Mouse (Mus musculus) frontal cortex, postnatal 14 days (tissue): Measurements from ENCODE around the gene Gpr157.

Experiments
- DNase-seq, 2 experiments: peaks; one replicate each; pipeline ENCODE4 v3.0.0; 2022; ENCODE audit warnings: low spot score in 2 of 2

The Gpr157 gene

GRCm38 (mm10) chr4:150070136-150070535 lies 17.0 kb upstream of the Gpr157 start:
- DNase-seq, result no peak

DNA sequence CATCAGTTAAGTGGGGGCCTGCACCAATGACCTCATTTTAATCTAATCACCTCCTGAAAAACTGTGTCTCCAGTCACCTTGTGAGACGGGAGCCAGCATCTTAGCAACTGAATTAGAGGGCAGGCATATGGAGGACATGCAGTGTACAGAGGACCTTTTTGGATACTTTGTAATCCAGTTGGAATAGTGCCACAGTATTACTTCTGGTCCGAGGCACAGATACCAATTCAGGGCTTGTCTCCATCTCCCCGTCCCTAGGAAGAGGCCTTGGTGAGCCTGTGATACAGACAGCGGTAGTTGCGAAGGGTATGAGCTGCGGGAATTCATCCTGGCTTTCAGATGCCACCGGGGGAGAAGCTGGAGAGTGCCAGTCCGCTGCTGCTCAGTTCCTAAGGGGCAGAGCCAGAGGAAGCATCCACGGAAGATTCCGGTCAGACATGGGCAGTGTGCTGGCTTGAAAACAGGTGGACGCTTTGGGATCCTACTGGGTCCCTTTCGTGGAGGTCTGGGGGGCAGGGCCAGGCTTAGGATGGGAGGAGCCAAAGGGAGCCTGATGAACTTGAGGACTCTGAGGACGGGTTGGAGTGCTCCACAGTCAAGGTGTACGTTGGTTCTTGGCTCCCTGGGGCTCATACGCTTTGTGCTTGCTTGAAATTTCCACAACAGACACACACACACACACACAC lies 14.6 kb upstream of the Gpr157 start:
- no peak for DNase-seq

DNA sequence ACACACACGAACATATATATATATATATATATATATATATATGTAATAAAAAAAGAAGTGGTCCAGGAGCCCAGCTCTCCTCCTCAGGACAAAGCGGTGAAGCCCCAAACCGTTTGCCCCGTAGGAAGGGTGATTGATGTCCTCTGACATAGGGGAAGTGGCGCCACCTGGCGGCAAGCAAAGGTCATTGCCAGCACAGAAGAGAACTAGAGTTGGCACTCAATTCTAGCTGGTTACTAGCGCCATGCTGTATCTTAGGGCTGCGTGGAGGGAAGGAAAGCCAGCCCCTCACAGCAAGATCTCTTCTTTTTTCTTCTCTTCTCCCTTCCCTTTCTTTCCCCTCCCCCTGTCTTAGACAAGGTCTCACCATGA lies 14.1 kb upstream of the Gpr157 start:
- no peak for DNase-seq

- DNase-seq, result no peak
These were observed 11.8 kb upstream of the Gpr157 start for GRCm38 (mm10) chr4:150075350-150075749.

- DNase-seq, result no peak
These were observed 11.0 kb upstream of the Gpr157 start for GRCm38 (mm10) chr4:150076147-150076546.

GRCm38 (mm10) chr4:150078646-150079045 lies 8.5 kb upstream of the Gpr157 start:
- no peak for DNase-seq

DNA sequence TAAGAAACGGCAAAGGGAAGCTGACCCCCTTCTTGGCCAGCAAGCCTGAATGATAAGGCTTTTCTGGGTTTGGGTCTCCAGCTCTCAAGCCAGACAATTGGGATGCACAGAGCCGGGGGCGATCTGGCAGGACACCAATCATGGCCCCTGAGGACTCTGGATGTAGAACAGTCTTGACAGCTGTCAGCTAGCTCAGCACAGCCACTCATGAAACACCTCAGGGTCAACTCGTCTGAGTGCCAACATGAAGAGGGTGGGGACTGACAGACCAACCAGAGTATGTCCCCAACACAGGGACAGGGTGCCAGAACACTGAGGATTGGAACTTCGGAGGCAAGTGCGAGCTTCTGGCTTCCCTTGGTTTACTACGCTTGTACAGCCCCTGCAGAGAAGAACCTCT lies 7.9 kb upstream of the Gpr157 start:
- no peak for DNase-seq

DNA sequence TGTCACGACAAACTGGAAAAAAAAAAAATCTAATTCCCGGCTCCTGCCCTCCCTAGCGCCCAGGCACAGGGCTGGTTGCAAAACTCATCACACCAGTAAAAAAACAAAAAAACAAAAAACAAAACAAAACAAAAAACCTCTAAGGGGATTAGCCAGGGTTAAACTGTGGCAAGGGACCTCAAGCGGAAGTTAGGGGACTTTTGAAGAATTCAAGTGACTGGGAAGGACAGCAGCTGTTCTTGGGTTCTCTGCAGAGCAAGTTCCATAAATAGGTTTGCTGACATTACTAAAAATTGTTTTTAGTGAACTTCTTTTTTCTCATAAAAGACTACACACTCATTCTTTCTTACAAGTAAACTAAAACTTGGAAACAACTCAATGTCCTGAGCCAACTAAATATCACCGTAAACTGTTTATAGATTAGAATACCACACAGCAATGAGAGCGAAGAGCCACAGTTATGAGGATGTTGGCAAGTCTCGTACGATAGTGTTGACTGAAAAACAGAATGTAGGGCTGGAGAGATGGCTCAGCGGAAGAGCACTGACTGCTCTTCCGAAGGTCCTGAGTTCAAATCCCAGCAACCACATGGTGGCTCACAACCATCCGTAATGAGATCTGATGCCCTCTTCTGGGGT lies 6.7 kb upstream of the Gpr157 start:
- DNase-seq, result no peak

DNA sequence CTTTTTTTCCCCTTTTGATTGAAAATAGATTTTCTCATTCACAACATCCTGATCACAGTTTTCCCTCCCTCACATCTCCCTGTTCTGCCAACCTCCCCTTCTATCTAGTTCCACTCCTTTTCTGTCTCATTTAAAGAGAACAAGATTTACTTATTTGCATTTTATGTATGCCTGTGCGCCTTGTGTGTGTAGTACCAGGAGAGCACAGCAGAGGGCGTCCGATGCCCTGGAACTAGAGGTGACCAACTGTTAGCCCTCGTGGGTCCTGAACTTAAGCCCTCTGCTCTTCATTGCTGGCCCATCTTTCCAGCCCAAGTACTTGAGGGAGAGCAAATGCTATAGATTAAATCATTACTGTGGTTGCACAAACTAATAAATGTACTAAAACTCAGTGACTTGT lies 1.8 kb upstream of the Gpr157 start:
- DNase-seq, result no peak

DNA sequence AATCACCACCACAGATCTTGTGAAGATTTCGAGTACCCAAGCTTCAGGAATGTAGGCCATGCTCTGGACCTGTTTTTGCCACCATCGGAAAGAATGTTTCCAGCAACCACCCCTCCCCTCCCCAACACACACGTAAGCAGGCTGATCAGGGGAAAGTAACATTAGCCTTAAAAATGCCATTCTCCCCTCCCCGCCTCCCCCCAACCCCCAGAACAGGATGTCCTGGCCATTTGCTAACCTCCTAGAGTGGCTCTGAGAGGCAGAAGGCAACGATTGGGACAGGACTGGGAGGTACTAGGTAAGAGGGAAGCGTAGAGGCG lies 364 bp upstream of the Gpr157 start:
- no peak for DNase-seq

GRCm38 (mm10) chr4:150087890-150088530 lies 845 bp downstream of the Gpr157 start:
- no peak for DNase-seq

GRCm38 (mm10) chr4:150089121-150089520 lies 2.0 kb downstream of the Gpr157 start:
- DNase-seq, result no peak

GRCm38 (mm10) chr4:150091887-150092582 lies 4.9 kb downstream of the Gpr157 start:
- DNase-seq, result no peak

- no peak for DNase-seq
These were observed 5.4 kb downstream of the Gpr157 start for GRCm38 (mm10) chr4:150092583-150092902.

GRCm38 (mm10) chr4:150093560-150094462 lies 6.6 kb downstream of the Gpr157 start:
- no peak for DNase-seq

DNA sequence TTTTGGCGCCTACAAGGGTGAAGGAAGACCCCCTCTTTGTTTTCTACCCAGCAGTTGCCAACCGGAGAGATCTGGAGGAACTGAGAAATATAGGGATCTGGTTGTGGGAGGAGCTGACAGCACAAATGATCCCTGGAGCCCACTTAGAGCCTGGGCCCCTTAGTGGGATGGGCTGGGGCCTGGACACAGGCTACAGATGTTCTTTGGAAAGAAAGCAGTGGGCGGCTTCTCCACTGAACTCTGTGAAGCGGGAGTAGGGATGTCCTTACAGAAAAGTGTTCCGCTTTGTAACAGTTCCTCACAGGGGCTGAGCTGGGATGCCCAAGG lies 7.3 kb downstream of the Gpr157 start:
- DNase-seq, result no peak

- no peak for DNase-seq
These were observed 9.1 kb downstream of the Gpr157 start for GRCm38 (mm10) chr4:150096309-150096708.

- no peak for DNase-seq
These were observed 10.7 kb downstream of the Gpr157 start for GRCm38 (mm10) chr4:150097847-150098246.

DNA sequence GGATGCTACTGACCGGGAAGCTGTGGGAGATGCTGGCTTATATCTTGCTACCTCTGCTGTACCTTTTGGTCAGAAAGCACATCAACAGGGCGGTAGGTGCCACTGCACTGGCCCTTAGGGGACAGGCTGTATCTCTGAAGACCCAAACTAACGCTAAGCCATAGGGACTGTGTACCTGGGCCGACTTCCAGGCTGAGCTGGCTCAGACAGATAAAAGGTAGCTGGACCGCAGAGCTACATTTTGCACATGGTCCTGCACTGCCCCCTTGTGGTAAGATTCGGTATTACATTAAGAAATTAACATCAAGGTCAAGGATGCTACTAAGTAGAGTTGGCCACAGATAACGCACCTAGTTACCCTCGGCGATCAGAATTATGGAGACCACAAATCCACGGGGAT lies 11.7 kb downstream of the Gpr157 start:
- peak in 1 of 2 experiments; percentile 26 for DNase-seq

DNA sequence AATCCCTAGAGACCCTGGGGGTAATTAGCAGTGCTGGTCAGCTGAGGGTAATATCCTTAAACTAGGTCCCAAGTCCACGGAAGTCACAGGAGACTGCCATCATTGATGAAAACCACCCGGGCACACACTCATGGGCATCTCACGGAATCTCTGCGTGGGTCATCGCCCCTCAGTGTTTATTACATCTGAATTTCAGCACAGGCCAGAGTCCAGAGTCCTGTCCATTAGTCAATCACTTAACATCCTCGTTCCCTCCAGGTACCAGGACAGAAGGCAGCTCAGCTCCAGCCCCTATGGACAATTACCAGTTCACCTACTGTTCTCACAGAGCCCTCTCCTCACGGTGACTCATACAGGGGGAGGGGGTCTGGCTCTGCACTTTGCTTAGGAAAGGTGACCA lies 15.7 kb downstream of the Gpr157 start:
- no peak for DNase-seq

DNA sequence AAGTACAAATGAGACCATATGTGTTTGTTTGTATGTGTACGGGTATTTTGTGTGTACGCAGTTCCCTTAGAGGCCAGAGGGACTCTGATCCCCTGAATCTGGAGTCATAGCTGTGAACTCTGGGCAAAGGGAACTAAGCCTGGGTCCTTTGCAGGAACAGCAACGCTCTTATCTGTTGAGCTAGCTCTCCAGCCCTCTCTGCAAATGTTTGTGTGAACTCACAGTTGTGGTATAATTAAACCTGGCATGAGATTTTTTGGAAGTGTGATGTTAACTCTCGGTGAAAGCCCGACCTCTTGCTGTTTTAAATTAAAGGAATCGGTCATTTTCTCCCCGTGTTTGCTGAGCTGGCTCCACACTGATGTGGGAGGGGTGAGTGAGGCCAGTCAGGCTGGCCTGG lies 18.5 kb downstream of the Gpr157 start:
- DNase-seq, result no peak

DNA sequence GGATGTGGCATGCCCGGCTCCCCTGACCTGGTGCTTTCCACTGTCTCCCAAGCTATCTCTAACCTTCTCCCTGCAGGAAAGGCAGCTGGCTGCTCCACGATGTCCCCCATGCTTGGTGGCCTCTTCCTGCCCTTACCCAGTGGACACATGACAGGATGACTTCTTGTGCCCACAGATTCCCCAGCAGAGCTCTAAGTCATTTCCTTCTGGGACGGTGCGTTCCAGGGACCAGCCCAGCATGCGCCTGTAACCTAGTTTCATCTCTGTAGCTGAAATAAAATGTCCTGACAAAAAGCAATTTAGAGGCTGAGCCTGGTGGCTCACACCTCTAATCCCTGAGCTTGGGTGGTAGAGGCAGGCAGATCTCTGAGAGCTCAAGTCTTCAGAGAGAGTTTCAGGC lies 19.5 kb downstream of the Gpr157 start:
- DNase-seq, result no peak
